Mouse (Mus musculus) C2C12 (cell line): ENCODE results near the gene Ell3. TPM values are rescaled to one million over a fixed set of nuclear protein-coding genes. Genes with fewer than 3 reads are reported as not detected.

ENCODE experiments used
- H3K27me3 ChIP-seq: one replicate; pipeline ENCODE4 v1.6.1; 2011; ENCODE audit not compliant: control insufficient read depth, insufficient read depth, insufficient read length
- H3K36me3 ChIP-seq: one replicate; pipeline ENCODE4 v1.6.1; 2011; ENCODE audit not compliant: control insufficient read depth, insufficient read depth
- H3K4me3 ChIP-seq: one replicate; pipeline ENCODE4 v1.5.1; 2011; ENCODE audit warnings: mild to moderate bottlenecking, control low read depth; ENCODE audit not compliant: poor library complexity, insufficient read depth, severe bottlenecking
- H3K79me2 ChIP-seq: one replicate; pipeline ENCODE4 v1.6.1; 2011; ENCODE audit not compliant: control insufficient read depth, insufficient read depth
- H3K79me3 ChIP-seq: one replicate; pipeline ENCODE4 v1.6.1; 2011; ENCODE audit warnings: low read depth, control low read depth
- H3ac ChIP-seq: one replicate; pipeline ENCODE3; 2011; ENCODE audit warnings: low read depth; ENCODE audit not compliant: control insufficient read depth, insufficient read length
- CEBPB ChIP-seq: IDR thresholded peaks from one replicate; pipeline ENCODE4 v1.6.1; 2011; ENCODE audit warnings: low read depth, mild to moderate bottlenecking, control low read depth, moderate library complexity
- CTCF ChIP-seq: IDR thresholded peaks from one replicate; pipeline ENCODE4 v1.5.1; 2011; ENCODE audit not compliant: control insufficient read depth, insufficient read depth, insufficient read length
- FOSL1 ChIP-seq: IDR thresholded peaks from one replicate; pipeline ENCODE4 v1.8.0; 2011; ENCODE audit warnings: mild to moderate bottlenecking, low read length; ENCODE audit not compliant: poor library complexity, insufficient read depth, severe bottlenecking
- MAX ChIP-seq: IDR thresholded peaks from one replicate; pipeline ENCODE4 v1.6.1; 2011; ENCODE audit warnings: mild to moderate bottlenecking, control low read depth
- MYOD1 ChIP-seq: IDR thresholded peaks from one replicate; pipeline ENCODE4 v1.6.1; 2011; ENCODE audit warnings: low read depth; ENCODE audit not compliant: control insufficient read depth, insufficient read length
- MYOG ChIP-seq: IDR thresholded peaks from one replicate; pipeline ENCODE4 v1.6.1; 2011; ENCODE audit not compliant: control insufficient read depth, insufficient read length; ENCODE audit errors: extremely low read depth
- USF1 ChIP-seq: IDR thresholded peaks from one replicate; pipeline ENCODE4 v1.6.1; 2011; ENCODE audit warnings: low read depth, mild to moderate bottlenecking, control low read depth, moderate library complexity
- polyA plus RNA-seq: library from polyadenylated mRNA; unstranded; fragments of >200 nt; fragmentation: generic; extraction: Trizol; gene quantifications from one replicate; pipeline ENCODE4 v1.2.1, GENCODE M21; 2012; ENCODE audit warnings: missing spikeins

Ell3 gene
- polyA plus RNA-seq, 1 experiment: 0.16 TPM

GRCm38 (mm10) chr2:121434854-121435253, 9.2 kb downstream of the Ell3 start:
- Histone ChIP-seq H3K27me3 (no peaks in the 10 kb centered on the region), H3K36me3 (peaks cover 93% of the 10 kb centered on the region), H3K79me2 (peaks cover 4% of the 10 kb centered on the region), H3K4me3 (no peak overlapping the region), H3ac (no peak overlapping the region), H3K79me3 (no peaks in the 10 kb centered on the region)
- TF ChIP-seq CEBPB (no peak), MAX (no peak), USF1 (no peak), FOSL1 (no peak), CTCF (no peak), MYOD1 (no peak), MYOG (no peak)

GRCm38 (mm10) chr2:121425890-121426289, 18.2 kb downstream of the Ell3 start:
- Histone ChIP-seq H3ac (no peak overlapping the region), H3K79me2 (peaks cover 29% of the 10 kb centered on the region), H3K27me3 (no peaks in the 10 kb centered on the region), H3K36me3 (peaks cover 85% of the 10 kb centered on the region), H3K4me3 (no peak overlapping the region), H3K79me3 (peaks cover 18% of the 10 kb centered on the region)
- no peak for TF ChIP-seq MYOG
- TF ChIP-seq CTCF: no peak
- no peak for TF ChIP-seq MYOD1
- TF ChIP-seq CEBPB: no peak
- TF ChIP-seq MAX: no peak
- TF ChIP-seq FOSL1: no peak
- no peak for TF ChIP-seq USF1

DNA sequence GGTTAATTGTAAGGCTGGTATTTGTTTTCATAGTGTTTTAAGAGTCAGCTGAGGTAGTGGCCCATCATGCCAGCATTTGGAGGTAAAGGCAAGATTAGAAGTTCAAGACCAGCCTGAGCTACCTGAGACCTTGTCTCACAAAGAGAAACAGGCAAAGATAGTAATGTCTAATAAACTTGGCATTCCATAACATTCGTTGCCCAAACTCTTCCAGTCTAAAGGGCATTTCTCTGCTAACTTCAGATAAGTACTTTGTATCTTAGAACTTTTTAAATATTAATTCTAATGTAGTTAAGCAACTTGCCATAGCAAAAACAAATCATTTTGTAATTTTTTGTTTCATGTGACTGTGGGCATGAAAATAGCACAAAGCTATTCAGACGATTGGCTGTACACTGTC, 20.9 kb downstream of the Ell3 start:
- H3ac ChIP-seq: no peak overlapping the region
- peaks cover 80% of the 10 kb centered on the region for H3K36me3 ChIP-seq
- no peak overlapping the region for H3K4me3 ChIP-seq
- H3K79me2 ChIP-seq: peaks cover 56% of the 10 kb centered on the region
- TF ChIP-seq MYOD1 (no peak), MYOG (no peak), CEBPB (no peak), USF1 (no peak), MAX (no peak), CTCF (no peak)
- no peaks in the 10 kb centered on the region for H3K27me3 ChIP-seq
- H3K79me3 ChIP-seq: peaks cover 37% of the 10 kb centered on the region

GRCm38 (mm10) chr2:121418476-121418875, 25.6 kb downstream of the Ell3 start:
- Histone ChIP-seq H3K79me3 (peaks cover 68% of the 10 kb centered on the region), H3K36me3 (peaks cover 77% of the 10 kb centered on the region), H3ac (no peak overlapping the region), H3K4me3 (no peak overlapping the region), H3K27me3 (no peaks in the 10 kb centered on the region), H3K79me2 (peaks cover 97% of the 10 kb centered on the region)
- TF ChIP-seq MYOD1 (no peak), USF1 (no peak), CEBPB (no peak), CTCF (no peak), MYOG (no peak), FOSL1 (no peak), MAX (no peak)

DNA sequence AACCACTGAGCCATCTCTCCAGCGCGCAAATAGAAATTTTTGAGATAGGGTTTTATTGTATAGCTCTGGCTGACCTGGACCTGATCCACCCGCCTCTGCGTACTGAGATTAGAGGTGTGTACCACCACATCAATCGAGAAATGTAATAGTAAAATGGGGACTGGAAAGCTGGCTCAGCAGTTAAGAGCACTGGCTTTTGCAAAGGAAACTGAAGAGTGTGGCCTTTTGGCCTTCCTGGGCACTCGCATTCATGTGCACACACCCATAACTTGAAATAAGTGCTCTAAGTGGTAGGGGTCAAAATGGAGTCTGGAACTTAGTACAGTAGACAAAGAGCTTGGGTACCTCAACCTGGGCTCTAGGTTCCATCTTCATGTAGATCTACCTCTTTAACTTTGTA, 27.7 kb downstream of the Ell3 start:
- H3K27me3 ChIP-seq: no peaks in the 10 kb centered on the region
- H3K36me3 ChIP-seq: peaks cover 57% of the 10 kb centered on the region
- peaks cover 63% of the 10 kb centered on the region for H3K79me3 ChIP-seq
- peaks cover 90% of the 10 kb centered on the region for H3K79me2 ChIP-seq
- H3K4me3 ChIP-seq: no peak overlapping the region
- no peak for TF ChIP-seq MAX
- no peak for TF ChIP-seq CEBPB
- no peak for TF ChIP-seq MYOG
- no peak for TF ChIP-seq CTCF
- TF ChIP-seq USF1: no peak
- TF ChIP-seq FOSL1: no peak
- no peak for TF ChIP-seq MYOD1
- H3ac ChIP-seq: no peak overlapping the region

DNA sequence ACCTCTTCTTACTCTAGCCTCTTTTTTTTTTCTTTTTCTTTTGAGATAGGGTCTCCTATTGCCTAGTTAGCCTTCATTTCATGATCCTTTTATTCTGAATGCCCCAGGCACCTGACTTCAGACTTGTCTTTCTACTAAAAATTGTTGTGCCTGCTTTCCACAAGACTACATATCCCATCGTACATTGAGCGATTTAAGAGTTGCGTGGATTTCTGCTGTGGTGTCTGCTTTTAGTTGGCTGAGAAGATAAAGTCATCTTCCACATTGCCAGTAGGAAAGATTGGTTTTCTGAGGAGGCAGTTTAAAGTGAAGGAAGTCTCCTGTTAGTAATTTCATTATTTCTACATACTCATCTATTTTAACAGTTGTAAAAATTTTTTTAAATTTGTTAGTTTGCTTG, 28.5 kb downstream of the Ell3 start:
- Histone ChIP-seq H3K79me2 (peaks cover 82% of the 10 kb centered on the region), H3K4me3 (peak overlapping the region; percentile 95), H3K27me3 (no peaks in the 10 kb centered on the region), H3K36me3 (peaks cover 52% of the 10 kb centered on the region), H3K79me3 (peaks cover 61% of the 10 kb centered on the region), H3ac (no peak overlapping the region)
- TF ChIP-seq USF1 (no peak), CEBPB (no peak), MAX (no peak), CTCF (no peak), MYOG (no peak), MYOD1 (no peak), FOSL1 (no peak)
